7 mouse cellular contexts compared by ENCODE assay signal in the genomic region with DNA sequence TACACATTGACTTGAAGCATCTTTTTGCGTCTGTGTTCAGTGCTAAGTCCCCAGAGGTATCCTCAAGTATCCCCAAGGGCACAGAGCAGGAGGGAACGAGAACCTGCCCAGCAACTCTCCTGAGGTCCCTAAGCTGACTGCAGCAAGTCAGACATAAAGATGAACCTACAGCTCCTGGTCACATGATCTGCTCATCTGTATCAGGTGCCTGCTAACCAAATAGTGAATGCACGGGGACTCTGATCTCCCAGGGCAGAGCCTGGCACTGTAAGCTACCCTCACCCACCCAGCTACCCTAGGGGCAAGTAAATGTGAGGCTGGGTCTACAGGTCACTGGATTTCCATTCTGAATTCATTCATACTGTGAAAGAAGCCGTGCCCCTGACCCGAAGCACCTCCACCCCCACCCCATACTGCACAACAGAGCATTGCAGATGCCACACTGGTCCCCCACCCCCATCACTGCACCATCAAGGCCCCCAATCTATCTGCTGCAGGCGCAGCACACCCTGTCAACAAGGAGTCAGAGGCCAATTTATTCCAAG. TPM values are rescaled to one million over a fixed set of nuclear protein-coding genes. Genes with fewer than 3 reads are reported as not detected.
A peak's percentile ranks its signal among the peaks of the same experiment; 100 is the strongest.
DNase-seq lines count a peak whose midpoint lies in the region; ATAC-seq and TF ChIP-seq lines count a peak whose summit lies in the region.

No protein-coding gene starts in this region.

- no peak overlapping the region for H3K27ac ChIP-seq in liver, embryonic 11.5 days (ENCODE audit: low read depth, low read length)
- no peak overlapping the region for H3K27ac ChIP-seq in embryonic fibroblast, embryonic 13.5 days (ENCODE audit: insufficient read depth, low read length)
- H3K27ac ChIP-seq in intestine, embryonic 16.5 days (ENCODE audit: low read length), result no peak overlapping the region
- H3K27ac ChIP-seq in olfactory bulb, adult 2 months (ENCODE audit: insufficient read depth, low read depth, low read length), result peak overlapping the region; percentile 99

- H3K9ac ChIP-seq in liver, embryonic 11.5 days (ENCODE audit: low read depth, low read length), result peak overlapping the region; percentile 69
- H3K9ac ChIP-seq in intestine, embryonic 16.5 days (ENCODE audit: low read depth, low read length), result peak overlapping the region; percentile 83

- no peaks in the 10 kb centered on the region for H3K36me3 ChIP-seq in liver, embryonic 11.5 days (ENCODE audit: control insufficient read depth, insufficient read depth, low read length)
- H3K36me3 ChIP-seq in intestine, embryonic 16.5 days (ENCODE audit: control insufficient read depth, insufficient read depth, low read length), result no peaks in the 10 kb centered on the region

- no peak for DNase-seq in liver, embryonic 11.5 days (ENCODE audit: low spot score)
- no peak for DNase-seq in liver
- DNase-seq in retina, postnatal 1 day, result no peak

- H3K9me3 ChIP-seq in liver, embryonic 11.5 days (ENCODE audit: control insufficient read depth, low read length), result no peaks in the 10 kb centered on the region
- no peaks in the 10 kb centered on the region for H3K9me3 ChIP-seq in intestine, embryonic 16.5 days (ENCODE audit: control insufficient read depth, low read length)

- H3K27me3 ChIP-seq in liver, embryonic 11.5 days (replicated peaks; ENCODE audit: control insufficient read depth, insufficient read depth, low read length), result peaks cover 94% of the 10 kb centered on the region
- peaks cover 27% of the 10 kb centered on the region for H3K27me3 ChIP-seq in intestine, embryonic 16.5 days (replicated peaks; ENCODE audit: control insufficient read depth, insufficient read depth, low read length)

- 0 out of 2 replicates have a peak, but pooled peaks have one; percentile 15 for ATAC-seq in liver, embryonic 11.5 days (replicated peaks; ENCODE audit: low FRiP score)
- ATAC-seq in intestine, embryonic 16.5 days, result no peak
- ATAC-seq in CD4-positive, CD25-positive, alpha-beta regulatory T cell, adult 4 months, result no peak

- TF ChIP-seq POLR2A in embryonic fibroblast, embryonic 13.5 days (IDR thresholded peaks at IDR 0.05; ENCODE audit: low read depth, low read length), result no peak
- TF ChIP-seq POLR2A in olfactory bulb, adult 2 months (IDR thresholded peaks at IDR 0.05; ENCODE audit: insufficient read depth, low read depth, low read length), result no peak

- peak overlapping the region; percentile 68 for H3K4me3 ChIP-seq in liver, embryonic 11.5 days (ENCODE audit: low read depth, low read length)
- peak overlapping the region; percentile 78 for H3K4me3 ChIP-seq in embryonic fibroblast, embryonic 13.5 days (ENCODE audit: insufficient read depth, low read length)
- peak overlapping the region; percentile 80 for H3K4me3 ChIP-seq in intestine, embryonic 16.5 days (ENCODE audit: low read length)
- peak overlapping the region; percentile 98 for H3K4me3 ChIP-seq in olfactory bulb, adult 2 months (ENCODE audit: insufficient read depth, low read depth, low read length)

- no peak for TF ChIP-seq CTCF in embryonic fibroblast, embryonic 13.5 days (IDR thresholded peaks at IDR 0.05; ENCODE audit: borderline replicate concordance, insufficient read depth, low read length)
- TF ChIP-seq CTCF in olfactory bulb, adult 2 months (IDR thresholded peaks at IDR 0.05; ENCODE audit: insufficient read depth, low read depth, low read length), result no peak

- peaks cover 27% of the 10 kb centered on the region for H3K4me1 ChIP-seq in liver, embryonic 11.5 days (replicated peaks; ENCODE audit: control insufficient read depth, insufficient read depth, low read length)
- peaks cover 12% of the 10 kb centered on the region for H3K4me1 ChIP-seq in embryonic fibroblast, embryonic 13.5 days (ENCODE audit: control insufficient read depth, insufficient read depth, low read length)
- H3K4me1 ChIP-seq in intestine, embryonic 16.5 days (ENCODE audit: control insufficient read depth, insufficient read depth, low read length), result peaks cover 15% of the 10 kb centered on the region
- peaks cover 48% of the 10 kb centered on the region for H3K4me1 ChIP-seq in olfactory bulb, adult 2 months (ENCODE audit: control insufficient read depth, insufficient read depth, low read length)

- WGBS in liver, embryonic 11.5 days, result 29% methylated on average over 6 of the region's 6 CpGs
- WGBS in intestine, embryonic 16.5 days, result 39% methylated on average over 6 of the region's 6 CpGs
- WGBS in olfactory bulb, adult 2 months, result 16% methylated on average over 6 of the region's 6 CpGs

- peak overlapping the region; percentile 88 for H3K4me2 ChIP-seq in liver, embryonic 11.5 days
- peak overlapping the region; percentile 97 for H3K4me2 ChIP-seq in intestine, embryonic 16.5 days (ENCODE audit: low read depth, low read length)

RNA-seq across cellular contexts. Expression of a gene that starts 1.9 kb away (rescaled TPM):
- 2.5 and 2.6 TPM in 2 replicates for polyA plus RNA-seq in liver, embryonic 11.5 days (2014; fragmentation: Nextera tagmentation; extraction: Ambion mirVana)
- 5.1 and 5.4 TPM in 2 replicates for polyA plus RNA-seq in embryonic fibroblast, embryonic 13.5 days (2011; ENCODE audit: insufficient read length, low read depth, missing spikeins)
- polyA plus RNA-seq in intestine, embryonic 16.5 days (2015; fragmentation: Nextera tagmentation; extraction: Ambion mirVana), result 4.8 and 5.6 TPM in 2 replicates
- not detected in 2 replicates for polyA plus RNA-seq in olfactory bulb, adult 2 months (2012; ENCODE audit: insufficient read depth, insufficient read length, low replicate concordance, missing spikeins)
- polyA plus RNA-seq in CD4-positive, CD25-positive, alpha-beta regulatory T cell, adult 4 months (2017; shearing (Covaris generic)), result under 1 TPM in 1 of 2 experiments, not detected in 1; 0.17 TPM

RNA-seq across cellular contexts. Expression of a gene that starts 26.8 kb away (rescaled TPM):
- not detected in 2 replicates for polyA plus RNA-seq in liver, embryonic 11.5 days (2014; fragmentation: Nextera tagmentation; extraction: Ambion mirVana)
- polyA plus RNA-seq in embryonic fibroblast, embryonic 13.5 days (2011; ENCODE audit: insufficient read length, low read depth, missing spikeins), result not detected in 2 replicates
- not detected in 2 replicates for polyA plus RNA-seq in intestine, embryonic 16.5 days (2015; fragmentation: Nextera tagmentation; extraction: Ambion mirVana)
- polyA plus RNA-seq in olfactory bulb, adult 2 months (2012; ENCODE audit: insufficient read depth, insufficient read length, low replicate concordance, missing spikeins), result not detected in 2 replicates
- not detected for polyA plus RNA-seq in CD4-positive, CD25-positive, alpha-beta regulatory T cell, adult 4 months (2017; shearing (Covaris generic))

RNA-seq across cellular contexts. Expression of a gene that starts 32.9 kb away (rescaled TPM):
- 63.1 and 67.1 TPM in 2 replicates for polyA plus RNA-seq in liver, embryonic 11.5 days (2014; fragmentation: Nextera tagmentation; extraction: Ambion mirVana)
- polyA plus RNA-seq in embryonic fibroblast, embryonic 13.5 days (2011; ENCODE audit: insufficient read length, low read depth, missing spikeins), result 15.2 and 15.9 TPM in 2 replicates
- 57.8 and 64.4 TPM in 2 replicates for polyA plus RNA-seq in intestine, embryonic 16.5 days (2015; fragmentation: Nextera tagmentation; extraction: Ambion mirVana)
- polyA plus RNA-seq in olfactory bulb, adult 2 months (2012; ENCODE audit: insufficient read depth, insufficient read length, low replicate concordance, missing spikeins), result not detected in 2 replicates
- polyA plus RNA-seq in CD4-positive, CD25-positive, alpha-beta regulatory T cell, adult 4 months (2017; shearing (Covaris generic)), result 10 to 100 TPM; 63.0 to 78.7 TPM

RNA-seq across cellular contexts. Expression of a gene that starts 42.1 kb away (rescaled TPM):
- not detected in 2 replicates for polyA plus RNA-seq in liver, embryonic 11.5 days (2014; fragmentation: Nextera tagmentation; extraction: Ambion mirVana)
- not detected in 2 replicates for polyA plus RNA-seq in embryonic fibroblast, embryonic 13.5 days (2011; ENCODE audit: insufficient read length, low read depth, missing spikeins)
- not detected in 2 replicates for polyA plus RNA-seq in intestine, embryonic 16.5 days (2015; fragmentation: Nextera tagmentation; extraction: Ambion mirVana)
- polyA plus RNA-seq in olfactory bulb, adult 2 months (2012; ENCODE audit: insufficient read depth, insufficient read length, low replicate concordance, missing spikeins), result not detected in 2 replicates
- not detected for polyA plus RNA-seq in CD4-positive, CD25-positive, alpha-beta regulatory T cell, adult 4 months (2017; shearing (Covaris generic))

RNA-seq across cellular contexts. Expression of a gene that starts 50.6 kb away (rescaled TPM):
- polyA plus RNA-seq in liver, embryonic 11.5 days (2014; fragmentation: Nextera tagmentation; extraction: Ambion mirVana), result not detected in 2 replicates
- polyA plus RNA-seq in embryonic fibroblast, embryonic 13.5 days (2011; ENCODE audit: insufficient read length, low read depth, missing spikeins), result not detected in 2 replicates
- not detected in 2 replicates for polyA plus RNA-seq in intestine, embryonic 16.5 days (2015; fragmentation: Nextera tagmentation; extraction: Ambion mirVana)
- not detected in 2 replicates for polyA plus RNA-seq in olfactory bulb, adult 2 months (2012; ENCODE audit: insufficient read depth, insufficient read length, low replicate concordance, missing spikeins)
- not detected for polyA plus RNA-seq in CD4-positive, CD25-positive, alpha-beta regulatory T cell, adult 4 months (2017; shearing (Covaris generic))
